Mouse (Mus musculus): ENCODE data around the gene Scgb1a1.
"Not testable (repeated sequence)": the region's sequence is repeated elsewhere in the genome, so short reads cannot be mapped to it uniquely, and the experiment has no call there.

Gene Scgb1a1

GRCm38 (mm10) chr19:9067292-9067691 lies 20.5 kb downstream of the Scgb1a1 start:
- DNase-seq (ENCODE audit: low spot score): no peak

GRCm38 (mm10) chr19:9065621-9066561 lies 21.9 kb downstream of the Scgb1a1 start:
- DNase-seq (ENCODE audit: low spot score): peak; percentile 65

- no peak for DNase-seq (ENCODE audit: low spot score)
These were observed 23.9 kb downstream of the Scgb1a1 start for GRCm38 (mm10) chr19:9063831-9064230.

DNA sequence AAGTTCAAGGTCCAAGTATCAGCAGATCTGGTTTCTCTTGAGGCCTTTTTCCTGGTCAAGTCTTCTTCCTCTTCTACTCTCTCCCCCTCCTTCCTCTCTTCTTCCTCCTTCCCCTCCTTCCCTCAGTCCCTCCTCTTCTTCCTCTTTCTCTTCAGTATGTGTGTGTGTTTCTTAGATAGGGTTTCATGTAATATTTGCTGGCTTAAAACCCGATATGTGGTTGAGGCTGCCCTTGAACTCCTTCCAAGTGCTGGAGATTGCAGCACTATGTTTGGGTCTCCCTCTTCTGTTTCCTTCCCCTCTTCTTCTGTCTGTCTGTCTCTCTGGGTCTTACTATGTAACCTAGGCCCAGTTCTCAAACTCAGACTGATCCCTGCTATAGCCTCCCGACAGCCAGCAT lies 24.9 kb downstream of the Scgb1a1 start:
- no peak for DNase-seq (ENCODE audit: low spot score)

DNA sequence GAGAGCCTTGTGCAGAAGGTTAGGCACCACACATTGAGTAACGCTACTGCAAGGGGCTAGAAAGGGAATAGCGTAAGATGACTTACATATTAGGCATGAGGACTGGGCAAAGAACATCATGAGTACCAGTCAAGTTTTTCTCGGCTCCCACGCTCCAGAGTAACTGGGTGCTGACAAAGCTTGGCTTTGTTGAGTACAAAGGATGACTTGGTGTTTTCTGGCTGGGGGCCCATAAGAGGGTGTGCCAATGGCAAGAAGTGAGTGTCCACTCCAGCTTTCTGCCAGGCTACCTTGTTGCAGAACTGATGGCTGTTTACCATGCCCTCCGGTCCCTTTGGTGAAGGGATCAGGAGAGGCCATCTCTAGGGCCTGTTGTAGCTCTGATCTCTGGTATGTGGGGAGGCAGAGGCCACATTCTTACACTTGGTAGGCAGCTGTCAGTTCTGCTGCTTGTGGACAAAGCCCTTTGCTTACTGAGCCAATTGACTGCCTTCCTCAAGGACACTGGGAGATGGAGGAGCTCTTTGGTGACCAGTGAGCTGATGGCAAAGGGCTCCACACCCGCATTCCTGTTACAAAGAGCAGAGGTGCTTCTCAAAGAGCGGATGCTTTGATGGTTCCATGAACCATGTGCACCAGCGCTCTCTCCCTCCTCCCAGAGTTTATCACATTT lies 26.4 kb downstream of the Scgb1a1 start:
- DNase-seq (ENCODE audit: low spot score): no peak

GRCm38 (mm10) chr19:9060103-9060502 lies 27.7 kb downstream of the Scgb1a1 start:
- DNase-seq (ENCODE audit: low spot score): no peak

DNA sequence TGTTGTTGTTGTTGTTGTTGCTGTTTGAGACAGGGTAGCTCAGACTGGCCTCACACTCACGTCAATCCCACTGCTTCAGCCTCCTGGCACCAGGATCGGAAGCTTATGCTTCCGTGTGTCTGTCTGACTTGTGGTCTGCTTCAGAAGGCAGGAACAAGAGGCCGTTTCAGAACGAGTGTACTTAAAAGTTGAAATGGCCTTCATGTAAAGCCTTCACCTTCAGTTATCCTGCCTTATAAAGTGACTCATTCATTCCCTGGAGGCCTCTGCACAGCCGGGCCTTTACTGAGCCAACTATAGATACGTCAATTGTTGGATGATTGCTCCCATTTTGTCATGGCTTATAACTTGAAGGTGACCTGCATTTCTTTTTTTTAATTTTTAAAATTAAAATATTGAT lies 28.4 kb downstream of the Scgb1a1 start:
- DNase-seq (ENCODE audit: low spot score): no peak

GRCm38 (mm10) chr19:9058944-9059343 lies 28.8 kb downstream of the Scgb1a1 start:
- DNase-seq (ENCODE audit: low spot score): no peak

DNA sequence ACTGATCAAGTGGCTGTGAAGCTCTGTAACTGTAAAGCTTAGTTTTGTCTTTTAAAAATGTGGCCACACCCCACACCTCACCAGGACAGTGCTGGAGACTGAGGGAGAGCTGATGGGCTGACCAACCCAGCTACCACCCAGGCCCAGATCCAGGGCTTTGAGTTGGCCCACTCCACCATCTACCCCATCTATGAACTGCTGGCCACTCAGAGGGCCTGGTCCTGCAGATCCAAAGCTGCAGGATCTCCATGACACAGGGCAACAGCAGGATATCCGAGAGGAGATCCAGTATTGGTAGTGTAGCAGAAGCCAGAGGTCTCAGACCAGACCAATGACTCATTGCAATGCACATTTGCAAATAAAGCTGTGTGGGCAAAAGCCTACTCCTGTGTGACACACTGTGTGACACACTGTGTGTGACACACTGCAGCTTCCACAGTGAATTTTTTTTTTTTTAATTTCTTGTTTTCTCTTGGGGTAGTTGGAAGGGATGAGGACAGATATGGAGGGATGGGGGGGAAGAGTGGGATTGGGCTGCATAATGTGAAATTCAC lies 29.4 kb downstream of the Scgb1a1 start:
- no peak for DNase-seq (ENCODE audit: low spot score)

DNA sequence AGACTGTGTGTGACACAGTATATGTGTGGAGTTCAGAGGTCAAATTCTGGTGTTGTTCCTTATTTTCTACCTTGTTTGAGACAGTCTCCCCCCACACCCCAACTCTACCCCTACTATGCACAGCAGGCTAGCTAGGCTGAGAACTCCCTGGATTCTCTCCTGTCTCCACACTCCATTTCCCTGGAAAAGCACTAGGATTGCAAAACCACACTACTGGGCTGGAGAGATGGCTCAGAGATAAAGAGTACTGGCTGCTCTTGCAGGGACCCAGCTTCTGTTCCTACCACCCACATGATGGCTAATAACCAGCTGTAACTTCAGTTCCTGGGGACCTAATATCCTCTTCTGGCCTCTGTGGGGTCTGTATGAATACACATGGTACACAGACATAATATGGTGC lies 30.1 kb downstream of the Scgb1a1 start:
- no peak for DNase-seq (ENCODE audit: low spot score)

DNA sequence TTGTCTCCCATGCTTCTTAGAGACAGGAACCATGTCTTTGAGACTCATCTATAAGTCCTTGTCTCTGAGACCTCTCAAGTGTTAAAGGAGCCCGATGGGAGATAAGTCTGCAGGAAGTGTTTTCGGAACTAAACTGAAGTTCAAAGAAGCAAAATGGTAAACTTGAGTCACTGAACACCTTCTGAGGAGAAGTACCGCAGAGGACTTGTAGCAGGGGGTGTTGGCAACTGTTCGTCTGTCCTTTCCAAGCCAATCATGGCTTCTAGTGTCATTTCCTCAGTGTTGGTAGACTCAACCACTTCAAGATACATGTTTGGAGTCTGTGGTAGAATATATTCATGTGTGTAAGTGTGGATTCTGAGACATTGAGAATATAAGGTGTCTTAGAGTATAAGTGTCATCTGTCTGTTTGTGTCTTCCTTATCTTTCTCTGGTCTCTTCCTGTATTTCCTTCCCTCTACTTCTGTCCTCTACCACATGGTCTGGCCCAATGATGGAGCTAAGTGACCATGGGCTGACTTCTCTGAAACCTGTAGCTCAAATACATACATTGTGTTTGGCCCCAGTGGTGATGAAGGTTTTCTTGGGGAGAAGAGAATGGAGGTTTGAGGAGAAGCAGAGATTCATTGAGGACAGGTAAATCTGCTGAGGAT lies 31.9 kb downstream of the Scgb1a1 start:
- DNase-seq (ENCODE audit: low spot score): no peak

DNA sequence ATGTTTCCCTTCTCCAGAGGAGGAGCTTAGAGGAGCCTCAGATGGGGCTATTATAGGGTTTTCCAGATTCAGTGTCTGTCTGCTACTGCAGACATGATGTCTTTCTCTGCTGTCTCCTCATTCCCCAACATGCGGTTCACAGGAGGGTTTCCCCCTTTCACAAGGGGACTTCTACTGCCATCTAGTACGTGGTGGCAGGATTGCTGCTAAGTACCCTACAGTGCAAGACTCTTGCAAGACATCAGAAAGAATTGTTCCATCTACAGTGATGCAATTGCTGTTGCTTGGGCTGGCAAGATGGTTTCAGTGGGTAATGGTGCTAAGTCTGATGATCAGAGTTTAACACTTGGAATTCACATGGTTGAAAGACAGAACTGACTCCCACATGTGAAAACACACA lies 32.6 kb downstream of the Scgb1a1 start:
- DNase-seq (ENCODE audit: low spot score): no peak

- peak; percentile 25 for DNase-seq (ENCODE audit: low spot score)
These were observed 34.8 kb downstream of the Scgb1a1 start for GRCm38 (mm10) chr19:9052803-9053431.

DNA sequence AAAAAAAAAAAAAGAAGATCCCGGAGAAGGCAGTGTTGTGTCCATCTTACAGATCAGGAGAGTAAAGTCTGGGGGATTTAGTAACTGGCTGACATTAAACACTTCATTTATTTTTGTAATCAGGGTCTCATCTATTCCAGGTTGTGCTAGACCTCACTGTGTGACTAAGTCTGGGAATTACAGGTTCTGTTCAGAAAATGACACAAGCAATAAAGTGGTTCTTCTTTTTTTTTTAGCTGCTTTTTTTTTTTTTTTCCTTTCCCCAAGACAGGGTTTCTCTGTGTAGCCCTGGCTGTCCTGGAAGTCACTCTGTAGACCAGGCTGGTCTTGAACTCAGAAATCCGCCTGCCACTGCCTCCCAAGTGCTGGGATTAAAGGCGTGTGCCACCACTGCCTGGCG lies 35.8 kb downstream of the Scgb1a1 start:
- DNase-seq (ENCODE audit: low spot score): not testable (repeated sequence)

DNA sequence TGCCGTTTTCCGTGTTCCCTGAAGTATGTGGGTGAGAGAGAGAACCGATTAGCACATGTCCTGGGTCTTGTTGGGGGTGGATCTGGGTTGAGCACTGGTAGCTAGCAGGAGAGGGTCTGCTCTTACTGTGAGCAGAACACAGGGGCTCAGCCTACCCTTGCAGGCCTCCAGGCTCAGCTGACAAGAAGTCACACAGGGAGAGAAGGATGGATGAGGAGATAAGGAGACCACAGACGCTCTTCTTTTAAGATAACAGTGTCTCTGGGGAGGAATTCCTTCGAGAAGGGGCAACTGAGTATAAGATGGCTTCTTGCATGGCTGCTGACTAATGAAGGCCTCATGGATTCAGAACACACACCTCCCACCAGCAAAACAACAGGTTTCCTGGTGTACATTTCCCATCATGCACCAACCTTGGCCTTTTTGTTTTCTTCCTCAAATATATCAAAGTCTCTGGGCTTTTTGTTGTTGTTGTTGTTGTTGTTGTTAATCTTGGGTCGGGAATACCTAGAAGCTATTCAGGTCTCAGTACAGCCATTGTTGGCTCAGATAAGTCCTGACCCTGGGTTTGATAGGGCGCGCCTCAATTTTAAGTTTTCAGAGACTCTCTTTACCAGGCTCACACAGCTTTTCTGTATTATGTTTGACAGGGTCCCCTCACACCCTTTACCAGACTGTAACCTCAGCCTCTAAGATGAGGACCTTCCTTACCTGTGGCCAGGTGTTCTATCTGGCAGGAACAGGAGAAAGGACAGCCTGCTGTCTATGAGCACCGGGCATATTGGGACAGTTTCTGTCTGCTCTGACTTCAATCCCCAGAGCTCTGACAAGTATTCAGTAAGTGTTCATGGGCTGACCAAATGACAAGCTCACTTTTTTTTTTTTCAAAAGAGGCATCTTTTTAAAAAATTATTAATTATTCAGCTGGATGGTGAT lies 37.2 kb downstream of the Scgb1a1 start:
- DNase-seq (ENCODE audit: low spot score): no peak

- no peak for DNase-seq (ENCODE audit: low spot score)
These were observed 38.6 kb downstream of the Scgb1a1 start for GRCm38 (mm10) chr19:9048981-9049687.

GRCm38 (mm10) chr19:9047946-9048387 lies 39.8 kb downstream of the Scgb1a1 start:
- DNase-seq (ENCODE audit: low spot score): no peak

DNA sequence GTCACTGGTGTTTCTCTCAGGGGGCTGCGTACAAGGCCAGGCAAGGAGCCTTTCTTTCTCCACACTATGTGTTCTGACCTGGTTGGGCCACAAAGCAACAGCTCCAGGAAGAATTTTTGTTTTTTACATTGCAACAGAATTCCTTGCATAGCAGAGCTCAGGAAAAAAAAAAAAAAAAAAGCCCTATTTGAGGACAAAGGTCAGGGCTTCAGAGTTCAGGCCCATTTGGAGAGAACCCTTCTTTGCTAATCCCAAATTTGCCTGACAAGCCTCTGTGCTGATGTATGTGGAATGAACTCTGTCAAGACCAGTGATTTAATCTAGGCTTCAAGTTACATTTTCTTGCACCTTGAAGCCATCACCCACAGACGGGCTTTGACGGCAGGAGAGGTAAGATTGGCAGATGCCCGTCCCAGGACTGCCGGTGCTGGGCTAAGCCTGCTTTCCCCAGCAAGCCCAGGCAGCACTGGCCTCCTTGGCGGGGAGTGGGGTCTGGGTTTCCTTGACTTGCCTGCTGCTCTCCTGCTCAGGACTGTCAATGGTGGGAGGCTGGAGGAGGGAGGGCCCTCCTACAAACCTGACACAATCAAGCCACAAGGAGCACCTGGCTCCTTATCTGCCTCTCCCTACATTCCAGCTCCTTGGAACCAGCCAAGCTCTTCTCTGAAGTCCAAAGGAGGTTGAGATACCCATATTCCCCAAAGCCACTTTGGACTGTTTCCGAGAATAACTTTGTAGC lies 40.4 kb downstream of the Scgb1a1 start:
- DNase-seq (ENCODE audit: low spot score): no peak

DNA sequence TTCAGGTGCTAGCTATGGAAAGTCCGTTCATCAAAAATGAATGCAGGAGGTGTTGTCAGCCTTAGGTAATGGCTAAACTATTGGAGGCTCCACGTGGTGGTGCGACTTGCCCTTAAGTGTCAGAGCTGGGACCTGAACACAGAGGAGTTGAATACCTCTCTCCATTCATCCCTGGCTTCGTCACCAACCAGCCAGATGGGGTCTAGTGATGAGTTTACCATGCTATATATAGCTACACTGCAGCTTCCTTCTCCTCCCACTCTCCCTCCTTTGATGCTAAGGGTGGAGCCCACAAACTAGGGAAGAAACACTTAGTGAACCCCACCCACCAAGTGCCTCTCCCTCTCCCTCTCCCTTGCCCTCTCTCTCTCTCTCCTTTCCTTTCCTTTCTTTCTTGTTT lies 43.5 kb downstream of the Scgb1a1 start:
- DNase-seq (ENCODE audit: low spot score): no peak
